Mouse (Mus musculus): ENCODE results near the gene Itga4. TPM values are rescaled to one million over a fixed set of nuclear protein-coding genes. Genes with fewer than 3 reads are reported as not detected.

The Itga4 gene
- polyA plus RNA-seq, 1 experiment from 2014 or later: 5.7 TPM

DNA sequence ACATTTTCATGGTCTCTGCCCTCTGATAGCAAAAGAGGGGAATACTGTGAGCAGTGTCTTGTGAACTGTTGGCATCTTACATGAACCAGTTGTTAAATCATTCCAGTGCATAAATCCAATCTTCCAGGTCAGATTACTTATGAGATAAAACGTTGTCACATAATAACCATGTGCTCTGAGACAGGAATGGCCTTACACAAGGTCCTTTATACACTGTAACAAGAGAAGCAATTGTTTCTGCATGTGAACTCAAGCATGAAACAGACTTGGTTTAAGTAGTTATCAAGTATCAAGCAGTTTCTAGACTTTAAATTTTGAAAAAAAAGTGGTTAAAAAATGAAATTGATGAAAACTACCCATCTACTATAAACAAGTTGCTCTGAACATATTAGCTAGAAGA, 4.7 kb upstream of the Itga4 start:
- H3K27me3 ChIP-seq (ENCODE audit: insufficient read depth, poor library complexity, severe bottlenecking): 0 out of 2 replicates have a peak, but pooled peaks cover 7% of the 10 kb centered on the region
- no peaks in the 10 kb centered on the region for H3K9me3 ChIP-seq
- no peak for DNase-seq (ENCODE audit: low spot score)
- H3K4me3 ChIP-seq: no peak overlapping the region
- WGBS: 40% methylated on average over 1 of the region's 1 CpGs
- H3K4me1 ChIP-seq (replicated peaks): peaks cover 11% of the 10 kb centered on the region
- no peaks in the 10 kb centered on the region for H3K36me3 ChIP-seq
- H3K27ac ChIP-seq: no peak overlapping the region

DNA sequence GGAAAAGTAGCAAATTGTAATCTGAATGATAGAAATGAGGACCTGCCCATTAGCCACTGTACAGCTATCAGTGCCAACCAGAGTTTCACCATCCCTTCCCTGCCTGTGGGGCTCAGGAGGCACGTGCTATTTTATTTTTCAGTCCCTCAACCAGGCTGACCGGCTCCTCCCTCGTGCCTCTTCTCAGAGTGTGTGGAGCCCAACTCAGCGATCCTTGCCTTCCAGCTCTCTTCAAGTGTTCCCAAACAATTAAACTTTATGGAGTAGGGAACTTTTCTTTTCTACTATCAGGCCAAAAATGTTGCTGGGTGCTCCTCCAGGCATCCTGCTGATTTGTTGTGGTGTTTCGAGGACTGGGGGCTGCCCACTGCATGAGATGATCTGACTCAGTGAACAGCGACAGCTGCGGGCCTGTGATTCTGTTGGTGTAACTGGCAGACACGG, 1.4 kb upstream of the Itga4 start:
- H3K4me1 ChIP-seq (replicated peaks): peaks cover 22% of the 10 kb centered on the region
- no peak for DNase-seq (ENCODE audit: low spot score)
- H3K27me3 ChIP-seq (ENCODE audit: insufficient read depth, poor library complexity, severe bottlenecking): peaks cover 20% of the 10 kb centered on the region; the same call in 1 of the 2 replicates
- H3K27ac ChIP-seq: no peak overlapping the region
- WGBS: 61% methylated on average over 8 of the region's 8 CpGs
- no peak overlapping the region for H3K4me3 ChIP-seq
- H3K9me3 ChIP-seq: no peaks in the 10 kb centered on the region
- no peaks in the 10 kb centered on the region for H3K36me3 ChIP-seq

GRCm38 (mm10) chr2:79254588-79255191, 536 bp upstream of the Itga4 start:
- Histone ChIP-seq H3K9me3 (no peaks in the 10 kb centered on the region), H3K36me3 (no peaks in the 10 kb centered on the region), H3K4me1 (replicated peaks) (peaks cover 22% of the 10 kb centered on the region), H3K27ac (peak overlapping the region; percentile 86), H3K4me3 (peak overlapping the region; percentile 65), H3K27me3 (ENCODE audit: insufficient read depth, poor library complexity, severe bottlenecking) (peaks cover 20% of the 10 kb centered on the region; the same call in 1 of the 2 replicates)
- no peak for DNase-seq (ENCODE audit: low spot score)
- 53% methylated on average over 3 of the region's 3 CpGs for WGBS

GRCm38 (mm10) chr2:79256001-79256339, 744 bp downstream of the Itga4 start:
- 8% methylated on average over 7 of the region's 7 CpGs for WGBS
- Histone ChIP-seq H3K4me1 (replicated peaks) (peaks cover 22% of the 10 kb centered on the region), H3K9me3 (no peaks in the 10 kb centered on the region), H3K27me3 (ENCODE audit: insufficient read depth, poor library complexity, severe bottlenecking) (peaks cover 20% of the 10 kb centered on the region; the same call in 1 of the 2 replicates), H3K36me3 (no peaks in the 10 kb centered on the region), H3K27ac (peak overlapping the region; percentile 86), H3K4me3 (peak overlapping the region; percentile 65)
- DNase-seq (ENCODE audit: low spot score): peak; percentile 38

DNA sequence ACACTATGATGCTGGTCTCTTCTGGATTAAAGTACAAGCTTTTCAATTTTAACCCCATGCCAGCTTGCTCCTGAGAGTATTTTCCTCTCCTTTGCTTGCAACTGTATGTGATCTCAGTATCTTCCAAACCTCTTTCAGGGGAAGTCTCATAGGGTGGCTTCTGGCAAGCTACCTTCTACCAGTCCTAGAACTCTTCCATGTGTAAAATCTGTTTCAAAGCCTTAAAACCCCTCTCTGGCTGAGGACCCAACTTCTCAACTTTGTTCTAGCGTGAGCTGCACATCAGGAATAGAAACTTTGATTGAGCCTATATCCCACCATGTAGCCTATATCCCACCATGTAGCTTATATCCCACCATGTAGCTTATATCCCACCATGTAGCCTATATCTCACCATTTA, 1.1 kb downstream of the Itga4 start:
- Histone ChIP-seq H3K4me1 (replicated peaks) (peaks cover 22% of the 10 kb centered on the region), H3K27me3 (ENCODE audit: insufficient read depth, poor library complexity, severe bottlenecking) (peaks cover 20% of the 10 kb centered on the region; the same call in 1 of the 2 replicates), H3K27ac (peak overlapping the region; percentile 86), H3K4me3 (peak overlapping the region; percentile 65), H3K36me3 (no peaks in the 10 kb centered on the region), H3K9me3 (no peaks in the 10 kb centered on the region)
- DNase-seq (ENCODE audit: low spot score): no peak
- 90% methylated on average over 1 of the region's 1 CpGs for WGBS

GRCm38 (mm10) chr2:79256880-79257279, 1.7 kb downstream of the Itga4 start:
- DNase-seq (ENCODE audit: low spot score): no peak
- Histone ChIP-seq H3K27ac (no peak overlapping the region), H3K27me3 (ENCODE audit: insufficient read depth, poor library complexity, severe bottlenecking) (peaks cover 20% of the 10 kb centered on the region; the same call in 1 of the 2 replicates), H3K36me3 (no peaks in the 10 kb centered on the region), H3K4me1 (replicated peaks) (peaks cover 22% of the 10 kb centered on the region), H3K4me3 (no peak overlapping the region), H3K9me3 (no peaks in the 10 kb centered on the region)
- WGBS: 66% methylated on average over 4 of the region's 4 CpGs

DNA sequence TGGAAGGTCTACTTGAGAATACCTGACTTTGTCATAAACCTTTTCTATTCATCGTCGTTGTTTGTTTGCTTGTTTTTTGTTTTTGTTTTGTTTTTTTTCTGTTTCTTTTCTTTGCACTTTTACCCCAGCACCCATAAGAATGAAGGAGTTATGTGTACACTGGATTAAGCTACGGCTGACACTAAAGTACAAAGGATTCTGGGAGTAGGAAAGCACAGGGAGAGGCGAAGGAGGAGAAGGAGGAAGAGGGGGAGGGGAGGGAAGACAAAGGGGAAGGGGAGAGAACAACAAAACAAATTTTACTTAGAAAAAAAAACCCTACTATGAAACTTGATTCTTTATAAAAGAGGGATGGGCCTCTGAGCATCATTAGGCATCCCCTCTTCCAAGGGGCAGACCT, 2.2 kb downstream of the Itga4 start:
- H3K9me3 ChIP-seq: no peaks in the 10 kb centered on the region
- no peak for DNase-seq (ENCODE audit: low spot score)

GRCm38 (mm10) chr2:79259326-79259725, 4.1 kb downstream of the Itga4 start:
- H3K4me1 ChIP-seq (replicated peaks): peaks cover 22% of the 10 kb centered on the region
- peaks cover 16% of the 10 kb centered on the region; the same call in 1 of the 2 replicates for H3K27me3 ChIP-seq (ENCODE audit: insufficient read depth, poor library complexity, severe bottlenecking)
- 80% methylated on average over 4 of the region's 4 CpGs for WGBS
- no peak for DNase-seq (ENCODE audit: low spot score)
- H3K4me3 ChIP-seq: no peak overlapping the region
- no peak overlapping the region for H3K27ac ChIP-seq
- no peaks in the 10 kb centered on the region for H3K9me3 ChIP-seq
- no peaks in the 10 kb centered on the region for H3K36me3 ChIP-seq

More for the DNA sequence above, 2.2 kb downstream of the Itga4 start:
- WGBS: 75% methylated on average over 4 of the region's 4 CpGs
- Histone ChIP-seq H3K36me3 (no peaks in the 10 kb centered on the region), H3K4me1 (replicated peaks) (peaks cover 22% of the 10 kb centered on the region), H3K27ac (no peak overlapping the region), H3K4me3 (no peak overlapping the region), H3K27me3 (ENCODE audit: insufficient read depth, poor library complexity, severe bottlenecking) (peaks cover 20% of the 10 kb centered on the region; the same call in 1 of the 2 replicates)

- Histone ChIP-seq H3K27ac (no peak overlapping the region), H3K4me3 (no peak overlapping the region), H3K27me3 (ENCODE audit: insufficient read depth, poor library complexity, severe bottlenecking) (no peaks in the 10 kb centered on the region), H3K9me3 (no peaks in the 10 kb centered on the region), H3K36me3 (no peaks in the 10 kb centered on the region), H3K4me1 (replicated peaks) (no peaks in the 10 kb centered on the region)
- WGBS: 46% methylated on average over 4 of the region's 4 CpGs
- peak; percentile 34 for DNase-seq (ENCODE audit: low spot score)
Measured at GRCm38 (mm10) chr2:79265665-79266064, 10.4 kb downstream of the Itga4 start.

DNA sequence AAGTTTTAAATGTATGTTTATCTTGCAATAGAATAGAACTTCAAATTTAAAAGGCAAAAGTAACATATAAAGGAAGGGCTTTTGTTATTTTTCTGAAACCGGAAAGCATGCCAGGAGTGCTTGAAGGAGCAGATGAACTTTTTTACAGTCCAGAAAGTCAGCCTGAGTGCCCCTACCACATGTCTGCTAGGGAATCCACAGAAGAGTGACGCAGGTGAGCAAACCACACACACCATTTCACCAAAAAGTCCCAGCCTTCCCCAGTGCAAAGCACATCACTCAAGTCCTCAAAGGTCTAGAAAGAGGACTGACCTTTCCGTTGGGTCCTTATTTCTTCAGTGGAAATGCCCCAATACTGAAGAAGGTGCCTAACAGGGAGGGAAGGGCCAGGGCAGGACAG, 11.3 kb downstream of the Itga4 start:
- no peaks in the 10 kb centered on the region for H3K9me3 ChIP-seq
- H3K4me1 ChIP-seq (replicated peaks): no peaks in the 10 kb centered on the region
- H3K27me3 ChIP-seq (ENCODE audit: insufficient read depth, poor library complexity, severe bottlenecking): no peaks in the 10 kb centered on the region
- no peaks in the 10 kb centered on the region for H3K36me3 ChIP-seq
- 91% methylated on average over 3 of the region's 3 CpGs for WGBS
- no peak for DNase-seq (ENCODE audit: low spot score)
- H3K4me3 ChIP-seq: no peak overlapping the region
- H3K27ac ChIP-seq: no peak overlapping the region

- Histone ChIP-seq H3K4me1 (replicated peaks) (no peaks in the 10 kb centered on the region), H3K4me3 (no peak overlapping the region), H3K9me3 (no peaks in the 10 kb centered on the region), H3K27me3 (ENCODE audit: insufficient read depth, poor library complexity, severe bottlenecking) (no peaks in the 10 kb centered on the region), H3K36me3 (no peaks in the 10 kb centered on the region), H3K27ac (no peak overlapping the region)
- DNase-seq (ENCODE audit: low spot score): no peak
- 94% methylated on average over 3 of the region's 3 CpGs for WGBS
Measured at GRCm38 (mm10) chr2:79267181-79267580, 12.0 kb downstream of the Itga4 start.

DNA sequence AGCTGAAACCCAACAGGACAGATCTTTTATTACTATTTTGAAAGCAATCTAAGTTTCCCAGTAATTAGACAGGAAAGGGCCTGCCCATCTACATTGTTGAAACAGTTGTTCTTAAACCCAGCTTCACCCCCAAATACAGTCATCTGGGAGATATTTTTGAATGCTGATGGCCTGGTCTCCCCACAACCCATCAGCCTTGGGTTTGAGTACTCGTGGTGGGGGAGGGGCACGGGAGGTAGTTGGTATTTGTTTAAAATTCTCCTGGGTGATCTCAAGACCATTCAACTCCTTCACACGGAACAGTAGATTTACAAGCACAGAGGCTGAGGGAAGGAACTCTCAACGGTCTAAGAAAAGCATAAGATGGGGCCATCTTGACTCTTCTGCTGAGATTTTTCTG, 13.6 kb downstream of the Itga4 start:
- no peak for DNase-seq (ENCODE audit: low spot score)
- Histone ChIP-seq H3K27me3 (ENCODE audit: insufficient read depth, poor library complexity, severe bottlenecking) (no peaks in the 10 kb centered on the region), H3K9me3 (no peaks in the 10 kb centered on the region), H3K4me1 (replicated peaks) (no peaks in the 10 kb centered on the region), H3K27ac (no peak overlapping the region), H3K36me3 (no peaks in the 10 kb centered on the region), H3K4me3 (no peak overlapping the region)
- 78% methylated on average over 4 of the region's 4 CpGs for WGBS

GRCm38 (mm10) chr2:79270034-79270535, 14.9 kb downstream of the Itga4 start:
- Histone ChIP-seq H3K27me3 (ENCODE audit: insufficient read depth, poor library complexity, severe bottlenecking) (no peaks in the 10 kb centered on the region), H3K4me1 (replicated peaks) (no peaks in the 10 kb centered on the region), H3K36me3 (no peaks in the 10 kb centered on the region), H3K27ac (no peak overlapping the region), H3K9me3 (no peaks in the 10 kb centered on the region), H3K4me3 (no peak overlapping the region)
- WGBS: 73% methylated on average over 3 of the region's 3 CpGs
- DNase-seq (ENCODE audit: low spot score): no peak

Data from hindbrain, embryonic 10.5 days (tissue).